Mouse (Mus musculus) ES-Bruce4 (cell line): ENCODE data around the gene Tmem135.

ENCODE experiments used
- CTCF ChIP-seq: IDR thresholded peaks from one replicate; pipeline ENCODE4 v1.8.1; 2011; ENCODE audit warnings: low read depth, low read length
- EP300 ChIP-seq: IDR thresholded peaks from 2 replicates; pipeline ENCODE4 v1.6.1; 2011; ENCODE audit warnings: low read depth, low read length; ENCODE audit not compliant: insufficient read depth
- POLR2A ChIP-seq: IDR thresholded peaks from one replicate; pipeline ENCODE4 v1.8.1; 2011; ENCODE audit warnings: low read length; ENCODE audit not compliant: insufficient read depth

DNA sequence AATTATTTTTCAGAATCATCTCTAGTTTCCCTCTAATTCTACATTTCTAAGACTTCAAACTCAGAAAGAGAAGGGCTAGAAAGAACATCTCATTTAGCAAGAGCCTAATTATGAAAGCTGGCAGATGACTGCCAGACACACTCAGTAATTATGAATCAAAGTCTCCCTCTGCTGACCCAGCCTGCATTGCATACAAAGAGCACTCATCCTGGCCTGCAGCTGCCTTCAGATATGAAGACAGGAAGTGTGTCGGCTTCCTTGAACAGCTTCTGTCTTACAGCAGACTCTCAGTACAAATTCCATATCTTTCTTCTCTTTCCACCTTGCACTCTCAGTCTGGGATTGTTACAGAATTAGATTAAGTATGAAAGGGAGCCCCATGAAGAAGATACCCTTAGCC is 33.1 kb downstream of the Tmem135 start:
- TF ChIP-seq CTCF, result no peak
- TF ChIP-seq EP300, result no peak
- TF ChIP-seq POLR2A, result no peak
